Mouse (Mus musculus): ENCODE data around the gene Rcor3. TPM values are rescaled to one million over a fixed set of nuclear protein-coding genes. Genes with fewer than 3 reads are reported as not detected.

Gene Rcor3
- 9.0 TPM for polyA plus RNA-seq (2014; fragmentation: Illumina TruSeq; extraction: RNeasy Lipid Tissue Mini Kit (QIAGEN cat#74804); ENCODE audit: insufficient read depth, low read depth, low replicate concordance)

DNA sequence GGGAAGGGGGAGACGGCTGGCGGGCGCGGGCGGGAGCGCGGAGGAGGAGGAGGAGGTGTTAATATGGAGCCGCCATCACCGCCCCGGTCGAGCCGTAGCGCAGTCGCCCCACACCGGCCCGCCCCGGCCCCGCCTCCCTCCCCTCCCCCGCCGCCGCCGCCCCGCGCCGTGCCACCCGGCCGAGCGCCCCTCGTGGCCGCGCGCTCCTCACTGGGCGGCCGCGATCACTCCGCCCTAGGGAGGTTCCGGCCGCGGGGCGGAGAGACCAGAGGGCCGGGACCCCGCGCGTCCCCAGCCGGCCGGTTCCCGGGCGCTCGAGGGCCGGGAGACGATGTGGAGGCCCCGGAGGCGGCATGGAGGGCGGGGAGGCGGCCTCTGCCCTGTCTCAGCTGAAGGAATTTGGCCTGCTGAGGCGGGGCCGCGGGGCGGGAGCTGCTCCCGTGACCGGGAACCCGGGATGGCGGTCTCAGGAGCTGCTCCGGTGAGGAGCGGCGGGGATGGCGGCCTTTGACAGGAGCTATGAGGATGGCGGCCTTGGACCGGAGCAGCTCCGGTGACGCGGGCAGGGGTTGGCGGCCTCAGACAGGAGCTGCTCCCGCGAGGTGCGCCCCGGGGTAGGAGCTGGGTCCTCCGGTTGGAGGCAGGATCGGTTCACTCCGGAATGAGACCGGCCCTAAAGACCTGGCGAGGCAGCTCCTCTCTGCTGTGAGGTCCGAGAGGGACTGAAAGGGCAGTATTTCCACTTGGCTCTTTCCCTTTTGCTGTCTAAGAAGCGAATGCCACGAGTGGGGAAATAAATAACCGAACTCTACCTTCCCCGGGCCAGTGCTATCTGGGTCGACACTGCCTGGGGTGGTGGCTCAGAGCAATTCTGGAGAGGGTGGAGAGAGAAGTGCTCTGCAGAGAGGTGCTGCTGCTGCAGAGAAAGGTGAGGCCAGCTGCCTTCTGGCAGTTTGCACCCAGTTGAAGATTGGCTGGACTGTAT is at the start of gene Rcor3:
Gene Rcor3, minus strand, starts transcription at position 137 of the 985 bp plus-strand sequence.

GRCm38 (mm10) chr1:192091806-192092772 is 45.8 kb downstream of the Rcor3 start, which contains the start of gene Traf5:
Traf5 (minus strand) TSS chr1:192092559.

Other genes starting within 250 kb of the Rcor3 start
- 11.5 TPM for gene Slc30a1, start 231.3 kb downstream of the Rcor3 start, polyA plus RNA-seq (2014; fragmentation: Illumina TruSeq; extraction: RNeasy Lipid Tissue Mini Kit (QIAGEN cat#74804); ENCODE audit: insufficient read depth, low read depth, low replicate concordance)
- 3.3 TPM for gene Rd3, start 160.7 kb downstream of the Rcor3 start, polyA plus RNA-seq (2014; fragmentation: Illumina TruSeq; extraction: RNeasy Lipid Tissue Mini Kit (QIAGEN cat#74804); ENCODE audit: insufficient read depth, low read depth, low replicate concordance)
- gene Traf5, start 45.5 kb downstream of the Rcor3 start, polyA plus RNA-seq (2014; fragmentation: Illumina TruSeq; extraction: RNeasy Lipid Tissue Mini Kit (QIAGEN cat#74804); ENCODE audit: insufficient read depth, low read depth, low replicate concordance), result 32.1 TPM
- gene Kcnh1, start 52.7 kb upstream of the Rcor3 start, polyA plus RNA-seq (2014; fragmentation: Illumina TruSeq; extraction: RNeasy Lipid Tissue Mini Kit (QIAGEN cat#74804); ENCODE audit: insufficient read depth, low read depth, low replicate concordance), result 0.94 TPM

Measured in lung, adult 10 weeks (tissue).